Mouse (Mus musculus) cerebellum, adult 2 months (tissue): ENCODE results near the gene Plcb3. TPM values are rescaled to one million over a fixed set of nuclear protein-coding genes. Genes with fewer than 3 reads are reported as not detected.

Experiments used
- DNase-seq, 2 experiments: peaks; one replicate each; pipeline ENCODE4 v3.0.0; 2021
- H3K27ac ChIP-seq: fragments of 200-500 bp; 2 replicates; pipeline ENCODE4 v1.5.1; 2012; ENCODE audit warnings: low read length, control low read depth, inconsistent platforms; ENCODE audit not compliant: insufficient read depth
- H3K27me3 ChIP-seq: fragments of 200-500 bp; 2 replicates; pipeline ENCODE4 v1.6.1; 2012; ENCODE audit warnings: inconsistent platforms, mild to moderate bottlenecking, low read length, moderate library complexity; ENCODE audit not compliant: control insufficient read depth, insufficient read depth
- H3K4me1 ChIP-seq: fragments of 200-500 bp; 2 replicates; pipeline ENCODE4 v1.6.1; 2011; ENCODE audit warnings: low read length; ENCODE audit not compliant: control insufficient read depth, insufficient read depth
- H3K4me3 ChIP-seq: fragments of 200-500 bp; replicated peaks from 2 replicates; pipeline ENCODE3; 2011; ENCODE audit warnings: mild to moderate bottlenecking, low read depth, low read length, control low read depth; ENCODE audit not compliant: insufficient read depth
- CTCF ChIP-seq: fragments of 200-500 bp; IDR thresholded peaks from 2 replicates; pipeline ENCODE4 v1.5.1; 2011; ENCODE audit warnings: low read depth, mild to moderate bottlenecking, control low read depth, low read length, moderate library complexity, borderline replicate concordance; ENCODE audit not compliant: insufficient read depth
- POLR2A ChIP-seq: fragments of 200-500 bp; IDR thresholded peaks from 2 replicates; pipeline ENCODE4 v1.6.1; 2011; ENCODE audit warnings: low read length, control low read depth, borderline replicate concordance; ENCODE audit not compliant: insufficient read depth
- WGBS: fragments of 180-500 bp; shearing (Covaris S2); methylation state at CpG from one replicate; pipeline ENCODE4 v1.1.7; 2018; 5-methylcytosine and 5-hydroxymethylcytosine counted together
- polyA plus RNA-seq: library from polyadenylated mRNA; depleted of rRNA; stranded (reverse); fragments of >200 nt; gene quantifications from 2 replicates; pipeline ENCODE4 v1.2.3, GENCODE M21; 2012

Plcb3 gene
- polyA plus RNA-seq, 1 experiment, result 53.2 TPM

GRCm38 (mm10) chr19:6951994-6952711, 24.1 kb downstream of the Plcb3 start:
- H3K4me3 ChIP-seq, result peak overlapping the region; percentile 97
- peak; percentile 78 to 82 for DNase-seq
- H3K4me1 ChIP-seq, result peaks cover 22% of the 10 kb centered on the region
- H3K27ac ChIP-seq, result peak overlapping the region; percentile 73
- under 1% methylated on average over 31 of the region's 31 CpGs for WGBS
- TF ChIP-seq CTCF (no peak), POLR2A (no peak)
- no peaks in the 10 kb centered on the region for H3K27me3 ChIP-seq

- no peak for TF ChIP-seq CTCF
- TF ChIP-seq POLR2A, result peak; percentile 70; the same call in 1 of the 2 replicates
- DNase-seq, result peak; percentile 94 to 96
- Histone ChIP-seq H3K27me3 (no peaks in the 10 kb centered on the region), H3K27ac (peak overlapping the region; percentile 79), H3K4me3 (peak overlapping the region; percentile 97), H3K4me1 (peaks cover 22% of the 10 kb centered on the region)
- WGBS, result under 1% methylated on average over 35 of the region's 35 CpGs
Measured at GRCm38 (mm10) chr19:6951381-6951968, 24.8 kb downstream of the Plcb3 start.

- Histone ChIP-seq H3K27ac (peak overlapping the region; percentile 79), H3K4me3 (peak overlapping the region; percentile 97), H3K4me1 (peaks cover 22% of the 10 kb centered on the region), H3K27me3 (no peaks in the 10 kb centered on the region)
- DNase-seq, result peak; percentile 77 to 78
- under 1% methylated on average over 28 of the region's 28 CpGs for WGBS
- TF ChIP-seq POLR2A, result peak; percentile 81; the same call in 1 of the 2 replicates
- TF ChIP-seq CTCF, result no peak
Measured at GRCm38 (mm10) chr19:6950613-6951153, 25.6 kb downstream of the Plcb3 start.

GRCm38 (mm10) chr19:6949951-6950350, 26.3 kb downstream of the Plcb3 start:
- DNase-seq, result no peak
- no peaks in the 10 kb centered on the region for H3K27me3 ChIP-seq
- TF ChIP-seq CTCF, result no peak
- no peak for TF ChIP-seq POLR2A
- peaks cover 22% of the 10 kb centered on the region for H3K4me1 ChIP-seq
- H3K4me3 ChIP-seq, result no peak overlapping the region
- H3K27ac ChIP-seq, result no peak overlapping the region
- 36% methylated on average over 5 of the region's 5 CpGs for WGBS

- TF ChIP-seq CTCF, result no peak
- no peak for TF ChIP-seq POLR2A
Measured at GRCm38 (mm10) chr19:6949532-6949931, 26.7 kb downstream of the Plcb3 start.

GRCm38 (mm10) chr19:6948186-6948585, 28.1 kb downstream of the Plcb3 start:
- Histone ChIP-seq H3K4me3 (no peak overlapping the region), H3K27ac (peak overlapping the region; percentile 74), H3K4me1 (peaks cover 22% of the 10 kb centered on the region), H3K27me3 (no peaks in the 10 kb centered on the region)
- 14% methylated on average over 4 of the region's 4 CpGs for WGBS
- TF ChIP-seq CTCF (no peak), POLR2A (no peak)
- peak; percentile 79 to 88 for DNase-seq

More at GRCm38 (mm10) chr19:6949532-6949931, 26.7 kb downstream of the Plcb3 start:
- Histone ChIP-seq H3K4me1 (peaks cover 22% of the 10 kb centered on the region), H3K4me3 (no peak overlapping the region), H3K27ac (no peak overlapping the region), H3K27me3 (no peaks in the 10 kb centered on the region)
- no peak for DNase-seq
- 87% methylated on average over 5 of the region's 5 CpGs for WGBS

GRCm38 (mm10) chr19:6947742-6948141, 28.5 kb downstream of the Plcb3 start:
- Histone ChIP-seq H3K27ac (peak overlapping the region; percentile 74), H3K27me3 (no peaks in the 10 kb centered on the region), H3K4me3 (no peak overlapping the region), H3K4me1 (peaks cover 20% of the 10 kb centered on the region)
- 35% methylated on average over 4 of the region's 4 CpGs for WGBS
- no peak for DNase-seq
- TF ChIP-seq CTCF (no peak), POLR2A (no peak)
